Mouse (Mus musculus) heart, adult 2 months (tissue): Measurements from ENCODE around the gene Phykpl. TPM values are rescaled to one million over a fixed set of nuclear protein-coding genes. Genes with fewer than 3 reads are reported as not detected.
A peak's percentile ranks its signal among the peaks of the same experiment; 100 is the strongest.

ENCODE experiments used
- DNase-seq, 2 experiments: peaks; one replicate each; pipeline ENCODE4 v3.0.0; 2021
- H3K27ac ChIP-seq: fragments of 200-600 bp; 2 replicates; pipeline ENCODE4 v1.8.1; 2022
- H3K27me3 ChIP-seq: fragments of 200-500 bp; 2 replicates; pipeline ENCODE4 v1.6.1; 2012; ENCODE audit warnings: mild to moderate bottlenecking, low read length, inconsistent platforms, mixed read lengths; ENCODE audit not compliant: control insufficient read depth, insufficient read depth
- H3K36me3 ChIP-seq: fragments of 200-500 bp; 2 replicates; pipeline ENCODE4 v1.6.1; 2012; ENCODE audit warnings: low read length, inconsistent platforms; ENCODE audit not compliant: control insufficient read depth, insufficient read depth
- H3K4me1 ChIP-seq: fragments of 200-500 bp; 2 replicates; pipeline ENCODE4 v1.6.1; 2011; ENCODE audit warnings: low read length; ENCODE audit not compliant: control insufficient read depth, insufficient read depth
- H3K4me3 ChIP-seq: fragments of 200-600 bp; 2 replicates; pipeline ENCODE4 v1.8.1; 2022
- H3K79me2 ChIP-seq: fragments of 200-500 bp; replicated peaks from 2 replicates; pipeline ENCODE4 v1.6.1; 2012; ENCODE audit warnings: mild to moderate bottlenecking, inconsistent platforms, low read length, moderate library complexity, mixed read lengths; ENCODE audit not compliant: control insufficient read depth, insufficient read depth
- H3K9ac ChIP-seq: fragments of 200-500 bp; 2 replicates; pipeline ENCODE4 v1.6.1; 2012; ENCODE audit warnings: low read depth, mild to moderate bottlenecking, control low read depth, inconsistent platforms, low read length, mixed read lengths
- CTCF ChIP-seq: fragments of 200-600 bp; IDR thresholded peaks from 2 replicates; pipeline ENCODE4 v1.8.1; 2022; ENCODE audit warnings: antibody characterized with exemption, mild to moderate bottlenecking, moderate library complexity
- EP300 ChIP-seq: fragments of 200-500 bp; IDR thresholded peaks from 2 replicates; pipeline ENCODE4 v1.6.1; 2011; ENCODE audit warnings: low read depth, low read length, control low read depth; ENCODE audit not compliant: insufficient read depth
- POLR2A ChIP-seq: fragments of 200-500 bp; IDR thresholded peaks from 2 replicates; pipeline ENCODE4 v1.6.1; 2011; ENCODE audit warnings: mild to moderate bottlenecking, low read depth, low read length, control low read depth; ENCODE audit not compliant: insufficient read depth
- WGBS: fragments of 180-500 bp; shearing (Covaris S2); methylation state at CpG from one replicate; pipeline ENCODE4 v1.1.7; 2018; 5-methylcytosine and 5-hydroxymethylcytosine counted together
- intact Hi-C: fragments of 180-260 bp; cut with DNase I; formaldehyde crosslinking; loops from one replicate; pipeline ENCODE4 v1.15.1; 2025
- polyA plus RNA-seq: library from polyadenylated mRNA; depleted of rRNA; stranded (reverse); fragments of >200 nt; gene quantifications from 2 replicates; pipeline ENCODE4 v1.2.3, GENCODE M21; 2012
- total RNA-seq, 2 experiments: library from RNA; stranded (reverse); gene quantifications; 2 replicates each; pipeline ENCODE4 v1.2.3; 2021

Phykpl gene
- total and polyA plus RNA-seq, 3 experiments, result 6.9 to 16.8 (median 8.9) TPM

- no peak overlapping the region for H3K27ac ChIP-seq
- no peaks in the 10 kb centered on the region for H3K36me3 ChIP-seq
- no peaks in the 10 kb centered on the region for H3K79me2 ChIP-seq
- no peak overlapping the region for H3K4me3 ChIP-seq
- DNase-seq, result no peak
- intact Hi-C loops, result no loop called here
- H3K4me1 ChIP-seq, result peaks cover 3% of the 10 kb centered on the region
- H3K27me3 ChIP-seq, result no peaks in the 10 kb centered on the region
- TF ChIP-seq POLR2A (no peak), CTCF (no peak), EP300 (no peak)
- H3K9ac ChIP-seq, result no peak overlapping the region
- WGBS, result 62% methylated on average over 4 of the region's 4 CpGs
These were observed 5.5 kb upstream of the Phykpl start for GRCm38 (mm10) chr11:51579024-51579423.

- Histone ChIP-seq H3K4me1 (peaks cover 9% of the 10 kb centered on the region), H3K36me3 (no peaks in the 10 kb centered on the region), H3K27me3 (no peaks in the 10 kb centered on the region), H3K9ac (no peak overlapping the region), H3K27ac (no peak overlapping the region), H3K4me3 (no peak overlapping the region), H3K79me2 (no peaks in the 10 kb centered on the region; the same call in 1 of the 2 replicates)
- TF ChIP-seq POLR2A (no peak), CTCF (peak; percentile 77)
- intact Hi-C loops, result no loop called here
- peak; percentile 70 to 72 for DNase-seq
- WGBS, result 37% methylated on average over 8 of the region's 8 CpGs
These were observed 1.8 kb upstream of the Phykpl start for GRCm38 (mm10) chr11:51582713-51583112.

GRCm38 (mm10) chr11:51584057-51584430, 513 bp upstream of the Phykpl start:
- no peaks in the 10 kb centered on the region for H3K36me3 ChIP-seq
- H3K27me3 ChIP-seq, result no peaks in the 10 kb centered on the region
- intact Hi-C loops, result loop anchor here (2.0 kb wide), 1 partner anchor 23 kb away; the partner anchor contains the start of gene Hnrnpab
- H3K79me2 ChIP-seq, result no peaks in the 10 kb centered on the region; the same call in 1 of the 2 replicates
- H3K27ac ChIP-seq, result peak overlapping the region; percentile 99
- TF ChIP-seq CTCF, result no peak
- TF ChIP-seq EP300, result no peak
- no peak for TF ChIP-seq POLR2A
- WGBS, result 8% methylated on average over 9 of the region's 9 CpGs
- peaks cover 9% of the 10 kb centered on the region for H3K4me1 ChIP-seq
- H3K4me3 ChIP-seq, result peak overlapping the region; percentile 76
- peak overlapping the region; percentile 91 for H3K9ac ChIP-seq
- peak in 1 of 2 experiments; percentile 65 for DNase-seq

- Histone ChIP-seq H3K27ac (no peak overlapping the region), H3K79me2 (no peaks in the 10 kb centered on the region; the same call in 1 of the 2 replicates), H3K27me3 (no peaks in the 10 kb centered on the region), H3K4me1 (peaks cover 9% of the 10 kb centered on the region), H3K36me3 (no peaks in the 10 kb centered on the region), H3K4me3 (peak overlapping the region; percentile 76), H3K9ac (no peak overlapping the region; the same call in 1 of the 2 replicates)
- TF ChIP-seq EP300, result no peak
- TF ChIP-seq POLR2A, result no peak
- TF ChIP-seq CTCF, result no peak
- intact Hi-C loops, result loop anchor here (2.0 kb wide), 1 partner anchor 21 kb away; the partner anchor contains the start of gene Hnrnpab
- DNase-seq, result no peak
- WGBS, result 43% methylated on average over 8 of the region's 8 CpGs
These were observed 1.2 kb downstream of the Phykpl start for GRCm38 (mm10) chr11:51585608-51586252.

- no peak overlapping the region for H3K27ac ChIP-seq
- intact Hi-C loops, result no loop called here
- H3K36me3 ChIP-seq, result no peaks in the 10 kb centered on the region
- DNase-seq, result no peak
- no peak overlapping the region for H3K4me3 ChIP-seq
- no peak for TF ChIP-seq EP300
- no peak for TF ChIP-seq POLR2A
- TF ChIP-seq CTCF, result no peak
- H3K4me1 ChIP-seq, result peaks cover 9% of the 10 kb centered on the region
- WGBS, result 91% methylated on average over 13 of the region's 13 CpGs
- H3K9ac ChIP-seq, result no peak overlapping the region
- H3K27me3 ChIP-seq, result no peaks in the 10 kb centered on the region
- no peaks in the 10 kb centered on the region; the same call in 1 of the 2 replicates for H3K79me2 ChIP-seq
These were observed 1.9 kb downstream of the Phykpl start for GRCm38 (mm10) chr11:51586411-51586810.

GRCm38 (mm10) chr11:51587059-51587458, 2.5 kb downstream of the Phykpl start:
- Histone ChIP-seq H3K4me1 (peaks cover 9% of the 10 kb centered on the region), H3K9ac (no peak overlapping the region), H3K79me2 (no peaks in the 10 kb centered on the region; the same call in 1 of the 2 replicates), H3K4me3 (no peak overlapping the region), H3K27ac (no peak overlapping the region), H3K27me3 (no peaks in the 10 kb centered on the region), H3K36me3 (no peaks in the 10 kb centered on the region)
- intact Hi-C loops, result no loop called here
- no peak for TF ChIP-seq EP300
- TF ChIP-seq POLR2A, result no peak
- no peak for TF ChIP-seq CTCF
- DNase-seq, result no peak
- 95% methylated on average over 1 of the region's 1 CpGs for WGBS
